Mouse (Mus musculus): ENCODE data around the gene E2f8.

E2f8 gene

GRCm38 (mm10) chr7:48855461-48855860, 25.9 kb downstream of the E2f8 start:
- DNase-seq (ENCODE audit: low spot score) = no peak

GRCm38 (mm10) chr7:48853496-48853895, 27.9 kb downstream of the E2f8 start:
- no peak for DNase-seq (ENCODE audit: low spot score)

- no peak for DNase-seq (ENCODE audit: low spot score)
These were observed 29.8 kb downstream of the E2f8 start for GRCm38 (mm10) chr7:48851529-48852104.

- no peak for DNase-seq (ENCODE audit: low spot score)
These were observed 33.4 kb downstream of the E2f8 start, which contains the start of gene Csrp3 for GRCm38 (mm10) chr7:48847820-48848650. TSS of gene Csrp3 (minus strand) at chr7:48848033.

GRCm38 (mm10) chr7:48846755-48847154, 34.6 kb downstream of the E2f8 start:
- DNase-seq (ENCODE audit: low spot score) = no peak

- DNase-seq (ENCODE audit: low spot score) = no peak
These were observed 36.0 kb downstream of the E2f8 start for GRCm38 (mm10) chr7:48845213-48845973.

GRCm38 (mm10) chr7:48843541-48843940, 37.9 kb downstream of the E2f8 start:
- DNase-seq (ENCODE audit: low spot score) = no peak

GRCm38 (mm10) chr7:48842353-48842752, 39.0 kb downstream of the E2f8 start:
- DNase-seq (ENCODE audit: low spot score) = no peak

GRCm38 (mm10) chr7:48841538-48841937, 39.9 kb downstream of the E2f8 start:
- DNase-seq (ENCODE audit: low spot score) = no peak

- no peak for DNase-seq (ENCODE audit: low spot score)
These were observed 40.9 kb downstream of the E2f8 start for GRCm38 (mm10) chr7:48840545-48840944.

- DNase-seq (ENCODE audit: low spot score) = no peak
These were observed 43.0 kb downstream of the E2f8 start for GRCm38 (mm10) chr7:48838434-48838833.

- DNase-seq (ENCODE audit: low spot score) = no peak
These were observed 44.4 kb downstream of the E2f8 start for GRCm38 (mm10) chr7:48836949-48837348.

- DNase-seq (ENCODE audit: low spot score) = no peak
These were observed 46.3 kb downstream of the E2f8 start for GRCm38 (mm10) chr7:48834989-48835626.

- DNase-seq (ENCODE audit: low spot score) = no peak
These were observed 46.9 kb downstream of the E2f8 start for GRCm38 (mm10) chr7:48834371-48834970.

GRCm38 (mm10) chr7:48832735-48833134, 48.7 kb downstream of the E2f8 start:
- no peak for DNase-seq (ENCODE audit: low spot score)

- DNase-seq (ENCODE audit: low spot score) = no peak
These were observed 51.0 kb downstream of the E2f8 start for GRCm38 (mm10) chr7:48830395-48830794.

GRCm38 (mm10) chr7:48829177-48829910, 52.1 kb downstream of the E2f8 start:
- DNase-seq (ENCODE audit: low spot score) = no peak

GRCm38 (mm10) chr7:48825170-48825569, 56.2 kb downstream of the E2f8 start:
- no peak for DNase-seq (ENCODE audit: low spot score)

- no peak for DNase-seq (ENCODE audit: low spot score)
These were observed 56.7 kb downstream of the E2f8 start for GRCm38 (mm10) chr7:48824671-48825070.

- no peak for DNase-seq (ENCODE audit: low spot score)
These were observed 57.8 kb downstream of the E2f8 start for GRCm38 (mm10) chr7:48823621-48824020.

GRCm38 (mm10) chr7:48821654-48822053, 59.7 kb downstream of the E2f8 start:
- no peak for DNase-seq (ENCODE audit: low spot score)

All from urinary bladder, postnatal 14 days (tissue).